Mouse (Mus musculus) liver, postnatal 0 days (tissue): ENCODE measurements around the gene Ski.

Experiments
- CTCF ChIP-seq: sonication (generic); IDR thresholded peaks from 2 replicates; pipeline ENCODE4 v1.5.1; 2016; ENCODE audit warnings: antibody characterized with exemption, low read depth
- EP300 ChIP-seq: IDR thresholded peaks from 2 replicates; pipeline ENCODE4 v1.6.1; 2016; ENCODE audit warnings: antibody characterized with exemption, low read depth, mild to moderate bottlenecking

DNA sequence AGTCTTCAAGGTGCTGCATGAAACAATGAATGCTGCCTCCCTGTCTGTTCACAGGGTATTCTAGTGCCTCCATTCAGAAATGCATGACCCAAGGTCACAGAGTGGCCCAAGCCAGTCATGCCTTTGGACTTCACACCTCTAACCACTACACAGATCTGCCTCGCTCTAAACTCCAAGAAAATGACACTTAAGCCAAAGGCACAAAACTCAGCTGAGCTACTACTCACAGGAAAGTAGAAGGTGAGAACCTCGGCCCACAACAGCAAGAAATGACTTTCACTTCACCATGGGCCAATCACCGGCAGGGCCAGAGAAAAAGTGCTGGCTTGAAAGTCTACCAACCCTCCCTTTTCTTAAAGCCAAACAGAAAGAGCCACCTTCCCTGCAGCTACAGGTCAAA, 14.6 kb downstream of the Ski start:
- TF ChIP-seq CTCF: no peak
- no peak for TF ChIP-seq EP300
